Mouse (Mus musculus): Measurements from ENCODE around the gene Ocel1. TPM values are rescaled to one million over a fixed set of nuclear protein-coding genes. Genes with fewer than 3 reads are reported as not detected.

The Ocel1 gene
- polyA plus RNA-seq, 1 experiment from 2014 or later, result 4.2 TPM

DNA sequence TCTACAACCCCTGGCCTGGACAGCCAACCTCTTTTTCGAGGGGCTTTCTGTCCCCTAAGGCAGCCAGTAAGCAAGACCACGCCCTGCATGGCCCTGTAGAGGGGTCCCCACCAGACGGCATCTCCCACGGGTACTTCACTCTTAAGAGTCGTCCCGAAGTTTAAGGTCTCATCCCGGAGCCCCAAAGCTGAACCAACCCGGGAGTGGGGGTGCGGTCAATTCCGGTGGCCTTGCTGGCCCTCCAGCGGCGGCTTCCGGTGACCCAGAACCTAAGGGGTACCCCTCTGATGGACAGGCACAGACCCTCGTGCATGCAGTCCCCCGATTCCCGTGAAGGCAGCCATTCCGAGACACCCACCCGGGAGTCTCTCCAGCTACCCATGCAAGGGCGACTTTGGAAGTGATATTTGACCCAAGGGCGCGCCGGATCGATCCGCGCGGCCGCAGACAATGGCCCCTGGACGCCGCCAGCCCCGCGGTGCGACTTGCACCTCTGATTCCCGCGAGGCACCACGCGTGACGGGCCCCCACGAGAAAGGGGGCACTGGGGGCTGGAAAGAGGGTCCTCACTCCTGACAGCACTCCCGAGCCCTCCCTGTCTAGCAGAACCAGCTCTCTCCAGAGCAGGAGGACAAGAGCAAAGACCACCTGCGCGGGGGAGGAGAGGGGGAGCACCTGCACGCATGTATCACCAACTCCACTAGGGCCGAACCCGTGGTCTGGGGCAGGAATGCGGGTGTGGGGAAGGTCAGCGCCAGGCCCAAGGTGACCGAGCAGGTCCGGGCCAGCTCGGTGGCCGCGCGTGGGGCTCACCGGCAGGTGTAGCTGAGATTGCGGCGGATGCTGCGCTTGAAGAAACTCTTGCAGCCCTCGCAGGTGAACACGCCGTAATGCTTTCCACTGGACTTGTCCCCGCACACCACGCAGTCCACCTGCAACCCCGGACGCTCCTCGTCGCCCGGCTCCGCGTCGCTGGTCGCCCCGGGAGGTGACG, 9.4 kb downstream of the Ocel1 start:
- Histone ChIP-seq H3K36me3 (peaks cover 21% of the 10 kb centered on the region), H3K4me3 (peak overlapping the region; percentile 84), H3K27ac (no peak overlapping the region), H3K4me2 (peak overlapping the region; percentile 97), H3K27me3 (peaks cover 6% of the 10 kb centered on the region; the same call in 1 of the 2 replicates), H3K9ac (peak overlapping the region; percentile 90), H3K9me3 (no peaks in the 10 kb centered on the region; the same call in 1 of the 2 replicates), H3K4me1 (peaks cover 62% of the 10 kb centered on the region)
- 1% methylated on average over 72 of the region's 72 CpGs for WGBS
- no peak for ATAC-seq (ENCODE audit: insufficient number of reproducible peaks, insufficient read depth, low FRiP score, low TSS enrichment, low read depth)

DNA sequence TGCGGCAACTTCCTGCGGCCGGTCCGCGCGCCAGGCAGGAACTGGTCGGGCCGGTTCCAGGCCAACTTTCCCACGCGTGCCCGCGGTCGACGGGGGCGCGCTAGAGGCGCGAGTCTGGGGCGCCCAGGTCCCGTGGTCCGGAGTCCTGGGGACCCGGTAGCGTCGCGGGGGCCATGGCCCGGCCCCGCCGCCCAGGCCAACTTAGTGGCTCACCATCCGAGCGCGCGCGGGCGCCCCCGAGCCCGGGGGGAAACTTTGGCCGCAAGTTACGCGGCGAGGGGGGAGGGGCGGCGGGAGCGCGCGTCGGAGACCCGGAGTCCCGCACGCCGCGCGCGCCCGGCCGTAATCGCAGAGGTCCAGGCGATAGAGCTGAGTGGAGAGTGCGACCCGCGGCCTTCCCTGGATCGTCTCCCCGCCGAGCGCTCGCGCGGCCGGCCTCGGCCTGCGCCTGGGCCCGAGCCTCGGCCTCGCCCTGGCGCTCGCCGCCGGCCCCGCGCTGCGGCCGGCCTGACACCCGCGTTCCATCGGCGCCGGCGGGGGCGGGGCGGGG, 10.4 kb downstream of the Ocel1 start, which contains the start of gene Nr2f6:
Nr2f6 (minus strand) TSS at position 540 of the 550 bp plus-strand sequence.
- Histone ChIP-seq H3K27me3 (peaks cover 4% of the 10 kb centered on the region; the same call in 1 of the 2 replicates), H3K36me3 (peaks cover 18% of the 10 kb centered on the region), H3K4me3 (peak within 1 kb of the TSS; percentile 84), H3K9ac (peak within 1 kb of the TSS; percentile 90), H3K4me1 (peaks cover 51% of the 10 kb centered on the region), H3K9me3 (no peaks in the 10 kb centered on the region; the same call in 1 of the 2 replicates), H3K27ac (peak within 1 kb of the TSS; percentile 89), H3K4me2 (peak within 1 kb of the TSS; percentile 97)
- WGBS, result under 1% methylated on average over 72 of the region's 89 CpGs
- no peak for ATAC-seq (ENCODE audit: insufficient number of reproducible peaks, insufficient read depth, low FRiP score, low TSS enrichment, low read depth)

DNA sequence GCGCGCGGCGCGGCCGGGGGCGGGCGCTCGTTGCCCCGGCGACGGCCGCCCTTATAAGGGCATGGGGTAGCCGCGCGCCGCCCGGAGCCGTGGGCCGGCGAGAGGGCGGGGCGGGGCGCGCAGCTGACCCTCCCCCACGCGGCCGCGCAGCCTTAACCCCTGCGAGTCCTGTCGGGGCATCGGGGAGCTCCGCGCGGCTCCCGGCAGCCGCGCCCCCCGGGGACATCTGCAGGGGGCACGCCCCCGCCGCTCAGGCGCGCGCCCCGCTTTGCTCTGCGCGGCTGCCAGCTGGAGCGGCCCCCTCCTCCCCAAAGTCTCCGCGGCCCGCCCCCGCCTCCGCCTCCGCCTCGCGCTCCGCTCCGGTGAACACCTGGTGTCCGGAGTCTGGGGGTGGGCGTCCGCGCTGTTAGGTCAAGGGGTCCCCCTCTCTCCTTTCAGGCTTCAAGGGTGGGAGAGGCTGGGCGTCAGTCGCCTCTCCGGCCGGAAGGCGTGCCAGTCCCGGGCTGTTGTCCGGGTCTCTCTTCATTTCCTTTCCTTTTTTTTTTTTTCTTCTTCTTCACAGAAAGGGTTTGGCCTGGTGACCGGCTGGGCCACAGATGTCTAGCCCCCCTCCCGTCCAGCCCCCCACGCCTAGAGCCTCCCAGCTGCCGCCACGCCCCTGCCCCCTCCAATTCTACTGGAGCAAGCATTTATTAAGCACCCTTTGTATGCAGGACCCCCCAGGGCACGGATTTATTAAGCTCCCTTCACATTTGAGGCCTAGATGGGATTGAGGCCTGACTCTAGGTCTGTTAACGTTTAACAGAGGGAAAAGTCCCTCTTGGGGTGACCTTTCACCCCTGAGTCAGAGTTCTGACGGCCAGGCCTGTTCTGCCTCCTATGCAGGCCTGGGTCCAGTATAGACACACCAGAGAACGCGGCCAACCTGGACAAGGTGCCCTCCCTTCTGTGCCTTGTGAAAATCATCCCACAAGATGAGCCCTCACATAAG, 11.2 kb downstream of the Ocel1 start:
- H3K27ac ChIP-seq, result peak overlapping the region; percentile 89
- peaks cover 12% of the 10 kb centered on the region for H3K36me3 ChIP-seq
- H3K4me3 ChIP-seq, result peak overlapping the region; percentile 84
- peaks cover 44% of the 10 kb centered on the region for H3K4me1 ChIP-seq
- no peaks in the 10 kb centered on the region for H3K27me3 ChIP-seq
- H3K9ac ChIP-seq, result peak overlapping the region; percentile 90
- ATAC-seq (ENCODE audit: insufficient number of reproducible peaks, insufficient read depth, low FRiP score, low TSS enrichment, low read depth), result peak; percentile 88
- no peaks in the 10 kb centered on the region; the same call in 1 of the 2 replicates for H3K9me3 ChIP-seq
- peak overlapping the region; percentile 97 for H3K4me2 ChIP-seq
- 2% methylated on average over 53 of the region's 80 CpGs for WGBS

DNA sequence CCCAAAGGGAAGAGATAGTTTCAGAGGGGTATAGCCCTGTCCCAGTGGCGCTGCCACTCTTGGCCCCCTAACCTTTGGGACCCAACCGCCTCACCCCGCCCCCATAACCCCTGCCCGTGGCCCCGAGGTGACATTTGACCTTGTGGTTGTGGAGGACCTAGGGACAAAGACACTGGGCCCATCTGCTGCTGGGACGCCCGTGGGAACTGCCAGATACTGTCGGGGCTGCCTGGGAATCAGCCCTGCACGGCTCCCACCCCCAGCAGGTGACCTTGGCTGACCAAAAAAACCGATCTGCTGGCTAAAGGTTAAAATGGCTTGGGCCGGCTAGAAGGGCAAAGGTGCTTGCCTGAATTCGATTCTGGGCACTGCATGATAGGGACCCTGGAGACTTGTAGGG, 12.3 kb downstream of the Ocel1 start:
- Histone ChIP-seq H3K27ac (0 out of 2 replicates have a peak overlapping the region, but pooled peaks have one; percentile 89), H3K4me1 (peaks cover 39% of the 10 kb centered on the region), H3K27me3 (no peaks in the 10 kb centered on the region), H3K9ac (0 out of 2 replicates have a peak overlapping the region, but pooled peaks have one; percentile 8), H3K9me3 (no peaks in the 10 kb centered on the region; the same call in 1 of the 2 replicates), H3K4me3 (no peak overlapping the region), H3K36me3 (peaks cover under 1% of the 10 kb centered on the region; the same call in 1 of the 2 replicates), H3K4me2 (no peak overlapping the region)
- 19% methylated on average over 12 of the region's 12 CpGs for WGBS
- ATAC-seq (ENCODE audit: insufficient number of reproducible peaks, insufficient read depth, low FRiP score, low TSS enrichment, low read depth), result no peak

DNA sequence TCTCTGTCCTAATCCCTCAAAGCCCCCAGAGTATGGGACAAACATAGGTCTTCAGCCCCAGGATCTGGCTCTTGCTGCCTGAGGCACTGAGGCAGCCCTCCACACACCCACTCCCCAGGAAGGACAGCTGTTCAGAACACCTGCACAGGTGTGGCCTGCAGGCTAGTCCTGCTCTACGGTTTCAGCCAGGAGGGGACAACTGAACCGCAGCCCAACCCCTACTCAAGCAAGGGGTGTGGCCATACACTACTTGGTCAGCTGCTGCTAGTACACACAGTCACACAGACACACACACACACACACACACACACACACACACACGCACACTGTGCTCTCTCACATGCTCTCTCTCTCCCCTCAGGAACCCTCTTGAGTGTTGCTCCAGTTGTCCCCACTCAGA, 12.8 kb downstream of the Ocel1 start:
- no peak overlapping the region for H3K9ac ChIP-seq
- no peak overlapping the region for H3K4me2 ChIP-seq
- no peak for ATAC-seq (ENCODE audit: insufficient number of reproducible peaks, insufficient read depth, low FRiP score, low TSS enrichment, low read depth)
- no peaks in the 10 kb centered on the region; the same call in 1 of the 2 replicates for H3K9me3 ChIP-seq
- H3K27ac ChIP-seq, result no peak overlapping the region
- H3K36me3 ChIP-seq, result no peaks in the 10 kb centered on the region
- H3K27me3 ChIP-seq, result no peaks in the 10 kb centered on the region
- no peak overlapping the region for H3K4me3 ChIP-seq
- H3K4me1 ChIP-seq, result peaks cover 35% of the 10 kb centered on the region
- WGBS, result 42% methylated on average over 3 of the region's 3 CpGs

DNA sequence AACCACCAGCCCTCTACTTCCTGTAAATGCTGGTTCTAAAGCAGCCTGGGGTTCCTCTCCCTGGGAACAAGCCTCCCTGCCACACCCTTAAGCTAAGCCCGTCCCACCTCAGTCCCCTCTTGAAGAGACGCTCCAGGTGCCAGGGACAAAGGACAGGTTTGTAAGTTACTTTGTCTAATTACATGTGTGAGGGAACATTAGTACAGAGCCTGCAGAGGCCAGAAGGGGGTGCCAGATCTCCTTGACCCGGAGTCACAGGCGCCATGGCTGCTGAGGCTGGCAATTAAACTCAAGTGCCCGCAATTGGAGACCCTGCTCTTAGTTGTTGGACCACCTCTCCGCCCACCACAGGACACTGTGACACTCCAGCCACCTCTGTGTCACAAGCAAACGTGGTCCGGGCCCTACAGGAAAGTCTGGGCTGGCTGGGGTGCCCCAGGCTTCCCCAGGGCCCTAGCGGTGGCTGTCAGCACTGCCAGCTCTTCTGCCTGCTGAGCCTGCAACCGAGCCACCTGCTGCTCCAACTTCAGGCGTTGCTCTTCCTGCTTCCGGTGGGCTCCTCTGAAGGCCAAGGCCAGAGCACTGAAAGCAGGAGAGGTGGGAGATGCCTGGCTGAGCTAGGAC, 14.2 kb downstream of the Ocel1 start:
- H3K27ac ChIP-seq, result no peak overlapping the region
- no peak overlapping the region for H3K4me2 ChIP-seq
- H3K36me3 ChIP-seq, result no peaks in the 10 kb centered on the region
- H3K9me3 ChIP-seq, result no peaks in the 10 kb centered on the region; the same call in 1 of the 2 replicates
- H3K9ac ChIP-seq, result no peak overlapping the region
- H3K27me3 ChIP-seq, result no peaks in the 10 kb centered on the region
- H3K4me3 ChIP-seq, result no peak overlapping the region
- WGBS, result 76% methylated on average over 12 of the region's 12 CpGs
- peaks cover 20% of the 10 kb centered on the region for H3K4me1 ChIP-seq
- no peak for ATAC-seq (ENCODE audit: insufficient number of reproducible peaks, insufficient read depth, low FRiP score, low TSS enrichment, low read depth)

DNA sequence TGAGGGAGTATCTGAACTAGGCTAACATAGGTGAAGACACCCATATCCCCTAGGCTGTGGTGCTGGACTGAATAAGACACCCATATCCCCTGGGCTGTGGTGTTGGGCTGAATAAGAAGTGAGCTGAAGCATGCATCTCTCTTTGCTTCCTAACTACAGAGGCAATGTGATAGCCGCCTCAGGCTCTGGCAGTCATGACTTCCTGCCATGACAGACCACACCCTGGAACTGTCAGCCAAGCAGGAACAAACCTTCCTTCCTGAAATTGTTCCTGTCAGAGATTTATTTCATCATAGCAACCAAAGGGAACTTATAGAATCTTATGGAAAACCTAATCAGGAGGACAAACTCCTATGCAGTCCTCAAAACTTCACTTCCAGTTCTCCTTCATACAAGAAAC, 17.2 kb downstream of the Ocel1 start:
- Histone ChIP-seq H3K9ac (no peak overlapping the region), H3K4me2 (no peak overlapping the region), H3K27me3 (no peaks in the 10 kb centered on the region), H3K4me3 (no peak overlapping the region), H3K4me1 (peaks cover 3% of the 10 kb centered on the region), H3K9me3 (no peaks in the 10 kb centered on the region; the same call in 1 of the 2 replicates), H3K36me3 (no peaks in the 10 kb centered on the region), H3K27ac (no peak overlapping the region)
- no peak for ATAC-seq (ENCODE audit: insufficient number of reproducible peaks, insufficient read depth, low FRiP score, low TSS enrichment, low read depth)
- WGBS, result 64% methylated on average over 1 of the region's 1 CpGs

DNA sequence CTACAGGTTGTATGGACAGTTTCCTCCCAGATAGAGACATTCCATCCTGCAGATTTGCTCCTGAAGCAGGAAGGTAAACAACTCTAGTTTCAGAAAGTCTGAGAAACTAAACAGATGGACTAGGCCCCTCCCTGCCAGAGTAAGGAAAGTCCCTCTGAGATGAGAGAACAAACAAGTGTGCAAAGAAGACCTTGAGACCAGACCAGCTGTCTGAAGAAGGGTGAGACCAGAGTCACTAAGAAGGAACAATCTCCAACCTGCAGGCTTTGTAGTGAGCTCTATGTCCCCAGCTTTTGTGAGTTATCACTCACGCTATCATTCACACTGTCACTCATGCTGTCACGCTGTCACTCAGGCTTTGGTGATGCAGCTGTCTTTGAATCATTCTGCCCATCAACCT, 20.6 kb downstream of the Ocel1 start:
- H3K9ac ChIP-seq, result no peak overlapping the region
- no peaks in the 10 kb centered on the region for H3K9me3 ChIP-seq
- no peak overlapping the region for H3K4me3 ChIP-seq
- H3K27me3 ChIP-seq, result no peaks in the 10 kb centered on the region
- no peak for ATAC-seq (ENCODE audit: insufficient number of reproducible peaks, insufficient read depth, low FRiP score, low TSS enrichment, low read depth)
- no peaks in the 10 kb centered on the region; the same call in 1 of the 2 replicates for H3K4me1 ChIP-seq
- WGBS, result 89% methylated on average over 2 of the region's 2 CpGs
- no peaks in the 10 kb centered on the region for H3K36me3 ChIP-seq
- no peak overlapping the region for H3K27ac ChIP-seq
- H3K4me2 ChIP-seq, result no peak overlapping the region

DNA sequence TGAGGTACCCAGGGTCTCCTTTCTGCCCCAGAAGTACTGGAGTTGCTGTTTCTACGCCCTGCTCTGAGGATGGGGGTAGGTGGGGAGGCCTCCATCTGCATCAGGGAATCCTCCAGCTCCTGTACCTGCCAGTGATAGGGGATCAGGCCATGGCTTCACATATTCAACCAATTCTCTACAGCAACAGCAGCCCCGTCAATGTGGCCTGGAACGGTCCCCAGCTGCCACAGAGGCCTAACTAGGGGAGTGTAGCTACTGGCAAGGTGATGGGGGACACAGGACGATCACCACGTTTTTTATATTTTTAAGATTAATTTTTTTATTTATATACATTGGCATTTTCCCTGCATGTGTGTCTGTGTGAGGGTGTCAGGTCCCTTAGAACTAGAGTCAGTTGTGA, 21.3 kb downstream of the Ocel1 start:
- WGBS, result 70% methylated on average over 5 of the region's 5 CpGs
- no peaks in the 10 kb centered on the region for H3K36me3 ChIP-seq
- no peak for ATAC-seq (ENCODE audit: insufficient number of reproducible peaks, insufficient read depth, low FRiP score, low TSS enrichment, low read depth)
- H3K27ac ChIP-seq, result no peak overlapping the region
- no peak overlapping the region for H3K4me2 ChIP-seq
- H3K4me3 ChIP-seq, result no peak overlapping the region
- H3K9me3 ChIP-seq, result no peaks in the 10 kb centered on the region
- H3K27me3 ChIP-seq, result no peaks in the 10 kb centered on the region
- H3K4me1 ChIP-seq, result peaks cover 2% of the 10 kb centered on the region
- H3K9ac ChIP-seq, result no peak overlapping the region

DNA sequence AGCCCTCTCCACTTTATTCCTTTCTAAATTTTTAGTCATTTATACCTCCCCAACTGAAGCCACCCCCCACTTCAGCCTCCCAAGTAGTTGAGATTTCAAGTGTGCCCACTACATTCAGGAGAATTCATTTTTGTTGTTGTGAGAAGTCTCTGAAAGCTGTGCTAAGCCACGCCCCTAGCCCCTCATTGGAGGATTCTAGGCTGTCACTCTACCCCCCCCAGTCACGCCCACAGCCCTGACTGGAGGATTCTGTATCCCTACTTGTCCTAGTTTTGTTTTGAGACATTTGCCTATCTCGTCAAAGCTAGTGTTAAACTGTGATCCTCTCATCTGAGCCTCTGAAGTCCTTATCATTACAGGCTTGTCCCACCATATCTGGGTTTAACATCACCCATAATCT, 21.8 kb downstream of the Ocel1 start:
- Histone ChIP-seq H3K9me3 (no peaks in the 10 kb centered on the region), H3K4me2 (peak overlapping the region; percentile 35), H3K9ac (no peak overlapping the region), H3K27ac (no peak overlapping the region), H3K4me1 (peaks cover 7% of the 10 kb centered on the region), H3K36me3 (no peaks in the 10 kb centered on the region), H3K27me3 (no peaks in the 10 kb centered on the region), H3K4me3 (0 out of 2 replicates have a peak overlapping the region, but pooled peaks have one; percentile 11)
- ATAC-seq (ENCODE audit: insufficient number of reproducible peaks, insufficient read depth, low FRiP score, low TSS enrichment, low read depth), result no peak
- 5% methylated on average over 3 of the region's 3 CpGs for WGBS
